Mouse (Mus musculus): ENCODE measurements around the gene Ttc23.

- TF ChIP-seq CTCF (conservative IDR thresholded peaks at IDR 0.05; ENCODE audit: low read length) (no peak), POU5F1 (IDR thresholded peaks at IDR 0.05; ENCODE audit: borderline replicate concordance, low read length) (no peak), NANOG (IDR thresholded peaks at IDR 0.05; ENCODE audit: borderline replicate concordance, low read length) (no peak)
These were observed 120.9 kb downstream of the Ttc23 start for GRCm38 (mm10) chr7:67768125-67768524.
